Mouse (Mus musculus): ENCODE data around the gene Rasip1. TPM values are rescaled to one million over a fixed set of nuclear protein-coding genes. Genes with fewer than 3 reads are reported as not detected.

The Rasip1 gene
- polyA plus RNA-seq, 1 experiment from 2014 or later: 1.6 TPM

DNA sequence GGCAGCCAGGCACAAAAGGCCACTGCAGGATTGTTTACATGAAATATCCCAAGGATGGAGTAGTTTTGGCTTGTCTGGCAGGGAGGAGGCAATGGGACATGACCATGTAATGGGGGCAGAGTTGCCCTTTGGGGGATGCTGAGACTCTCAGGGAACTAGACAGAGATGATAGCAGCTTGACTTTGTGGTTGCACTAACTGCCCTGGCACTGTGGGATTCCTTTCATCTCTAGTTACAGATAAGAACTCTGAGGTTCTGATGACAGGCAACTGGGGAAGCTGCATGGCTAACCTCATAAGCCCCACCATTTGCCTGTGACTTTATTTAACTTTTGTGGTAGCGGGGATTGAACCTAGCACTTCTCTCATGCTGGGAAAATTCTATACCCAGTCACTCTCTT lies 31.2 kb upstream of the Rasip1 start:
- no peak for TF ChIP-seq CTCF (IDR thresholded peaks at IDR 0.05)
- DNase-seq (ENCODE audit: low read depth, low spot score) (no peak), ATAC-seq (no peak)
- no peaks in the 10 kb centered on the region for H3K27me3 ChIP-seq
- CTCF ChIA-PET: interaction anchor here (1.5 kb wide), 1 partner anchor 88 kb away, joined by 3 read pairs; the partner anchor contains the start of gene Ntn5
- in situ Hi-C loops (cut with MboI; ENCODE audit: low pct_unique_long_range_greater_than_20kb): no loop called here
- POLR2A ChIA-PET: interaction anchor here (0.6 to 1.0 kb wide), 2 partner anchors 10 to 32 kb away, joined by 3 read pairs; no protein-coding TSS in a partner anchor

DNA sequence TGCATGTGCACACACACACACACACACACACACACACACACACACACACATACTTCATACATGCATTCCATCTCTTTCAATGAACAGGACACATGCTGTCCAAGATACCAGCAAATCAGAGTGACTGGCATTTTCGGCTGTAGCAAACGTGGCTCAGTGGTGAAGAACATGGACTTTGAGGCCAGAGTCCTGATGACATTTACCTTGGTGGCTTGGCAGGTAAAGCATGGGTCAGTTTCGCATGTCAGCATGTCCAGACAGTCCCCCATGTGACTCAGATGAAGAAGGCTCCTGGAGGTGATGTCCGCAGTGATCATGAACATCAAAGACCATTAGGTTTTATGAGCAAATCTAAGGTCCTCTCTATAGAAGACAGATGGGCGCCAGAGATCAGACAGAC lies 30.3 kb upstream of the Rasip1 start:
- ChIA-PET POLR2A (interaction anchor here (0.6 to 1.0 kb wide), 2 partner anchors 9 to 32 kb away, joined by 3 read pairs; no protein-coding TSS in a partner anchor), CTCF (interaction anchor here (1.5 kb wide), 1 partner anchor 87 kb away, joined by 3 read pairs; the partner anchor contains the start of gene Ntn5)
- TF ChIP-seq CTCF (IDR thresholded peaks at IDR 0.05): no peak
- no peak for ATAC-seq
- no peaks in the 10 kb centered on the region for H3K27me3 ChIP-seq
- no peak for DNase-seq (ENCODE audit: low read depth, low spot score)
- in situ Hi-C loops (cut with MboI; ENCODE audit: low pct_unique_long_range_greater_than_20kb): no loop called here

DNA sequence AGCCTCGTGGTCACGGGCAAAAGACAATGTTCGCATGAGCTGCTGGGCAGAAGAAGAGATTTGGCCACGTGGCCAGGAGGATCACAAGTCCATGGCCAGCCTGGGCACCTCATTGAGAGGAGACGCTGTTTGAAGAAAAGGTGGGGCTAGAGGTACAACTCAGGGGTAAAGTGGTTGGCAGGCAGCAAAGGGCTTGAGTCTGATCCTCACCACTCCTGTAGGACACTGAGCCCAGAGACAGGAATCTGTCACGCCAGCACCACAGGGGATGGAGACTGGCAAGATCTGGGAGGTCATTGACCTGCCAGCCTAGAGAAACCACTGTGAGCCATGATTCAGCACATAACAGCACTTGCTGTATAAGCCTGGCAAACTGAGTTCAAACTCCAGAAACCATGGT lies 29.8 kb upstream of the Rasip1 start:
- ATAC-seq: no peak
- CTCF ChIA-PET: no interaction called here
- H3K27me3 ChIP-seq: no peaks in the 10 kb centered on the region
- no peak for DNase-seq (ENCODE audit: low read depth, low spot score)
- TF ChIP-seq CTCF (IDR thresholded peaks at IDR 0.05): no peak
- in situ Hi-C loops (cut with MboI; ENCODE audit: low pct_unique_long_range_greater_than_20kb): no loop called here
- POLR2A ChIA-PET: no interaction called here

DNA sequence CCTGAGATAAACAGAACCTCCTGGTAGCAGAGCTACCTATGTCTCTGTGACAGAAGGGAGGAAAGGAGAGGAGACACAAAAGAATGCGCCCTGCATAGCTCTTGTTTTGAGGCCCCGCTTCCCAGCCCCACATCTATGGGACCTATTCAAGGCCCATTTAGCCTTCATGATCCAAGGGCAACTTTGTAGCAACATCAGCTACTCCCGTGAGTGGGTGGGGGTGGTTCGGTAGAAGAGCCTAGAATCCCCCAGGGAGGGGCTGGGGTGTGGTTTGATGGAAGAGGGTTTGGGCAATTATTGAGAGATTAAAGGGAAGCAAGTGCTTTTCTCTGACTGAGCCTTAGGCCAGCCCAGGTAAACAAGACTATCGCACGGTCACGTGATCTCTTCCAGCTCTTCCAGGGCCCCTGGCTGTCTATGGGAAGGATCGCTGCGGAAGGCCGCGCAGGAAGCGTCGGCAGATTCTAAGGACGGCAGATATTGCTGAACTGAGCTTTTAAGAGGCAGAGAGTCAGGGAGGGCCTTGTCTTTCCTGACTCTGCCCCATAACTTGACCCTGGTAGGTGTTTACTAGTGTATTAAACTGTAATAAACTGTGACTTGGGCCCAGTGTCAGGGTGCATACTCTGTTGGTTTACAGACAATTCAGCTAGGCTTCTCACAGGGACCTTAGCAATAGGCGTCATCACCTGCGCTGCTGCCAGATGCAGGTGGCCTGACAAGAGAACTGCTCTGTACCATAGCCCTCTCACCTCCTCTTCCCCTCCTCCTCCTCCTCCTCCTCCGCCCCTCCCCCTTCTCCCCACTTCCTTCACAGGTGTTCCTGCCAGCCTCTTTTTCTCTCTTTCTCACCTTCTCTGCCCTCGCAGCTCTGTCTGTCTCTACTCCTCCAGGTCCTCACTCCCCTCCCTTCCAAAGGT lies 28.1 kb upstream of the Rasip1 start:
- ChIA-PET CTCF (interaction anchor here (1.5 kb wide), 1 partner anchor 18 kb away, joined by 3 read pairs; the partner anchor contains the start of gene Fut1), POLR2A (no interaction called here)
- no peaks in the 10 kb centered on the region for H3K27me3 ChIP-seq
- TF ChIP-seq CTCF (IDR thresholded peaks at IDR 0.05): no peak
- no peak for DNase-seq (ENCODE audit: low read depth, low spot score)
- in situ Hi-C loops (cut with MboI; ENCODE audit: low pct_unique_long_range_greater_than_20kb): no loop called here
- no peak for ATAC-seq

DNA sequence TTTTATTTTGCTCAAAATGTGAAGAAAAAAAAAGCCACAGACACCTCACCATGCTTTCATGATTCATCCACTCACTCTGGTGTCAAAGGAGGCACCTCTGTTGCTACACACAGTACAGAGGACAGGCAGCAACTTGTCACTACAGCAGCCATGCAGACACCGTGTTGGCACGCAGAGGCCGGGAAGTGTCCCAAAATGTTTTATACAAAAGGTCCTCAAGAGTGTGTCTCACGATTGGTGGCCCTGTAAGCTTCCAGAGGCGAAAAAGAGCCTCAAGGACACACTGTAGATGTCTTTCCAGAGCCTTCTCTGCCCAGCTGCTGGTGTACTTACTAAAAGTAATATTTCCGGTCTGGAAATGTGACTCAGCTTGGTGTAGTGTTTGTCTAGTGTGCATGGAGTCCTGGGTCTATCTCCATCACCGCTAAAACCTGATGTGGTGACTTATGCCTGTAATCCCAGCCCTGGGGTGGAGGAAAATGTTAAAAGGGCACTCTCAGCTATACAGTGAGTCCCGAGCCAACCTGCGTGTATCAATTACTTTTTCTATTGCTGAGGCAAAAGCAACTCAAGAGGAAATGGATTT lies 21.5 kb upstream of the Rasip1 start:
- no peak for DNase-seq (ENCODE audit: low read depth, low spot score)
- CTCF ChIA-PET: interaction anchor here (1.3 to 1.8 kb wide), 3 partner anchors 13 to 134 kb away, joined by 3 to 7 read pairs (median 5); no protein-coding TSS in a partner anchor
- in situ Hi-C loops (cut with MboI; ENCODE audit: low pct_unique_long_range_greater_than_20kb): no loop called here

DNA sequence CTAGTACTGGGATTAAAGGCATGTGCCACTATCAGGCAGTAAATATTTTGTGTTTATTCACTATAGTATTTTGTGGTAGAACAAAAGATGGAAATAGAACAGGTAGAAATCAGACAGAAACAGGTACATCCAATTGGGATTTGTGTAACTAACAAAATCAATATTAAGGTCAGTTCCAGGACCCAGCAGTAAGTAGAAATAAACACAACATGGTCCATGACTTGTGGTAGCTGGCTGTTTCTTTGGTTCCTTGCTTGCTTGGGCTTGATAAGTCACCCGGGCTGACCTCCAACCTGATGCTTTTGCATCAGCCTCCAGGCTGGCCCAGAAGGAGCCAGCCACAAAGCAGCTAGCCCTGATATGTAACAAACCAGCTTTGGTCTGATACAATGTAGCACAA lies 17.8 kb upstream of the Rasip1 start:
- no peaks in the 10 kb centered on the region for H3K27me3 ChIP-seq
- no peak for TF ChIP-seq CTCF (IDR thresholded peaks at IDR 0.05)
- no peak for DNase-seq (ENCODE audit: low read depth, low spot score)
- CTCF ChIA-PET: no interaction called here
- POLR2A ChIA-PET: no interaction called here
- in situ Hi-C loops (cut with MboI; ENCODE audit: low pct_unique_long_range_greater_than_20kb): no loop called here
- ATAC-seq: no peak

More for the DNA sequence above, 21.5 kb upstream of the Rasip1 start:
- H3K27me3 ChIP-seq: no peaks in the 10 kb centered on the region
- ATAC-seq: no peak
- POLR2A ChIA-PET: interaction anchor here (1.1 kb wide), 1 partner anchor 9 kb away, joined by 3 read pairs; no protein-coding TSS in a partner anchor
- no peak for TF ChIP-seq CTCF (IDR thresholded peaks at IDR 0.05)

DNA sequence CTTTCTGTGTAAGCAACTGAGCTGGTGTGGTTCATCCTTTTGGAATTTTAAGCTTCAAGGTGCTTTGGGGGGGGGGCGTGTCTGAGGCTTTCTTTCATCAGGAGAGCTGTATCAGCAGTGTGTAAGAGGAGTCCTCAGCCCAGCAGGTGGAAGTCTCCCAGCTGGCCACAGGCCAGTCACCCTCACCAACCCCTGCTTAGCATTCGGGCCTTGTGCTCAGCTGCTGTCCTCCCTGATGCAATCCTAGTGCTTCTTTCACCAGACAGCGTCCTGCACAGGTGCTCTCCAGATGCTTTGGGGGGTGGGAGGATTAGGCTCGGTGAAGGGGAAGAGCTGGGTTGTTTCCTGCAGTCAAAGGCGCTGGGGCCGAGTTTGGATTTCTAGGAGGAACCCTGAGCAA lies 11.0 kb upstream of the Rasip1 start:
- no peak for TF ChIP-seq CTCF (IDR thresholded peaks at IDR 0.05)
- peak; percentile 72 for ATAC-seq
- CTCF ChIA-PET: interaction anchor here (1.1 kb wide), 1 partner anchor 17 kb away, joined by 3 read pairs; no protein-coding TSS in a partner anchor
- H3K27me3 ChIP-seq: no peaks in the 10 kb centered on the region
- in situ Hi-C loops (cut with MboI; ENCODE audit: low pct_unique_long_range_greater_than_20kb): no loop called here
- no peak for DNase-seq (ENCODE audit: low read depth, low spot score)
- POLR2A ChIA-PET: interaction anchor here (0.7 kb wide), 1 partner anchor 12 kb away, joined by 4 read pairs; the partner anchor contains the start of gene Rasip1

DNA sequence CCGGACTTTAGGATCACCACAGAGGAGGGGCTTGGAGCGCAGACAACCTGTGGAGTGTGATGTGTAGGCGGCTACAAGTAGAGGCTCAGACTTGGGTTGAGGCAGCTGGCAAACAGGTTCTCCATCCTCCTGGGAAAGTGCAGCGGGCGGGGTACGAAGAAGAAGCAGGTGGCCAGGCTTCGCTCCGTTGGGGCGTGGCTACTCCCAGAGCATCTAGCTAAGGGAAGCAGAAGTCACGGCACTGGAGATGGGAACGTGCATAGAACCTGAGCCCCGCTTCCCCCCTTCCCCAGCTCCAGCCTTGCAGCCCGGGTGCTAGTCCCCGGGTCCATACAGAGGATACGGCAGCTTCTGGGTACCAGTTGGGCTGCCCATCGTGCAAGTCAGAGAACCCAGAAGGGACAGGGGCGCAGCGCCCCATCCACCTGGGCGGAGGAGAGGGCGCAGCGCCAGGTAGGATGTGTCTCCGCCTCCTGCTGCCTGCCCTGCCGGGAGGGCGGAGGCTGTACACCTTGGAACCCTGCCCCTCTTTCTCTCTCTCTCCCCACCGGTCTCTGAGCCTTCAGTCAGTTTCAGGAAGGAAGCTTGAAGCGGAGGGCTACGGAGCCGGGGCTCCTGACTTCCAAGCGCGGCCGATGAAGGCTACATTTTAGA lies 10.1 kb upstream of the Rasip1 start, which contains the start of gene Fut1:
Gene Fut1, plus strand, starts transcription at position 248 of the 654 bp plus-strand sequence.
- no peak for DNase-seq (ENCODE audit: low read depth, low spot score)
- TF ChIP-seq CTCF (IDR thresholded peaks at IDR 0.05): no peak
- no peaks in the 10 kb centered on the region for H3K27me3 ChIP-seq
- CTCF ChIA-PET: interaction anchor here (1.1 to 2.3 kb wide), 4 partner anchors 11 to 66 kb away, joined by 3 to 14 read pairs (median 6); partner anchors contain the start of genes Ntn5 and Rasip1
- POLR2A ChIA-PET: no interaction called here
- ATAC-seq: no peak
- in situ Hi-C loops (cut with MboI; ENCODE audit: low pct_unique_long_range_greater_than_20kb): no loop called here

DNA sequence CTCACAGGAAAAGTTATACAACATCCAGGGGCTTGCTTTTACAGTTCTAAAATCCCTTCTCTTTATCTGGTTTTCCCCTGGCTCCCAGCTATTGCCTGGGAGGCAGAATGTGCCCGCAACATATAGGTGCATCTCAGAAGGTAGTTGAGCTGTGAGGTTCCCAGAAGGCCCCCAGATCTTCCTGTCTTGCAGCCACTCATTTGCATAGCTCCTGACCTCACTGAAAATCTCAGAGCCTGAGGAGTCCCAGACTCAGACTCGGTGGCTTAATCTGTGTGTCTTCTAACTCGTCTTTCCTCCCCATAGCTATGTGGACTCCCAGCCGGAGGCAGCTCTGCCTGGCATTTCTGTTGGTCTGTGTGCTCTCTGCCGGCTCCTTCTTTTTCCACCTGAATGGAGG lies 9.0 kb upstream of the Rasip1 start:
- POLR2A ChIA-PET: interaction anchor here (1.0 kb wide), 1 partner anchor 10 kb away, joined by 3 read pairs; no protein-coding TSS in a partner anchor
- H3K27me3 ChIP-seq: no peaks in the 10 kb centered on the region
- in situ Hi-C loops (cut with MboI; ENCODE audit: low pct_unique_long_range_greater_than_20kb): no loop called here
- no peak for ATAC-seq
- DNase-seq (ENCODE audit: low read depth, low spot score): no peak
- no peak for TF ChIP-seq CTCF (IDR thresholded peaks at IDR 0.05)
- CTCF ChIA-PET: interaction anchor here (0.7 to 2.3 kb wide), 5 partner anchors 9 to 65 kb away, joined by 3 to 14 read pairs (median 5); partner anchors contain the start of genes Ntn5 and Rasip1

DNA sequence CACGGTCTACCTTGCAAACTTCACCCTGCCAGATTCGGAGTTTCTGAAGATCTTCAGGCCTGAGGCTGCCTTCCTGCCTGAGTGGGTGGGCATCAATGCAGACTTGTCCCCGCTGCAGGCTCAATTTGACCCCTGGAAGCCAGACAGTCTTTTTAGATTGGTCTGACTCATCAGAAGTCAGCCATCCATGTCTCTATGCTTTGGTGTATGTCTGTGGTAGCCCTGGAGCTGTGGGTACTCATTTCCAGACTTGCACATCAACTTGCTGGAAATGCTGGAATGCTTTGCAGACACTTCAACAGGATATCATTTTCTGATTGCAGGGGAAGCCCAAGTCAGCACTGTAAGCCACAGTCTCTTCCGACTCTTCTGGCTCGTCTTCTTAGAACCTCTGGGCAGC lies 7.7 kb upstream of the Rasip1 start:
- no peak for TF ChIP-seq CTCF (IDR thresholded peaks at IDR 0.05)
- DNase-seq (ENCODE audit: low read depth, low spot score) (peak; percentile 77), ATAC-seq (peak; percentile 57)
- in situ Hi-C loops (cut with MboI; ENCODE audit: low pct_unique_long_range_greater_than_20kb): no loop called here
- no peaks in the 10 kb centered on the region for H3K27me3 ChIP-seq
- CTCF ChIA-PET: interaction anchor here (1.5 to 1.8 kb wide), 2 partner anchors 14 to 63 kb away, joined by 3 to 5 read pairs; no protein-coding TSS in a partner anchor
- POLR2A ChIA-PET: interaction anchor here (0.7 to 0.8 kb wide), 2 partner anchors 9 to 24 kb away, joined by 3 to 5 read pairs; no protein-coding TSS in a partner anchor

All from Patski (cell line).